Mouse (Mus musculus) testis, adult 2 months (tissue): ENCODE results near the gene Slc16a2. TPM values are rescaled to one million over a fixed set of nuclear protein-coding genes. Genes with fewer than 3 reads are reported as not detected.

Experiments used
- H3K27ac ChIP-seq: fragments of 200-500 bp; 2 replicates; pipeline ENCODE4 v1.5.1; 2012; ENCODE audit warnings: low read depth, low read length; ENCODE audit not compliant: control insufficient read depth, insufficient read depth
- H3K27me3 ChIP-seq: fragments of 200-500 bp; 2 replicates; pipeline ENCODE4 v1.6.1; 2012; ENCODE audit warnings: mild to moderate bottlenecking, low read length, moderate library complexity; ENCODE audit not compliant: control insufficient read depth, insufficient read depth
- H3K36me3 ChIP-seq: fragments of 200-500 bp; 2 replicates; pipeline ENCODE4 v1.6.1; 2012; ENCODE audit warnings: mild to moderate bottlenecking, low read length; ENCODE audit not compliant: control insufficient read depth, insufficient read depth
- H3K4me1 ChIP-seq: fragments of 200-500 bp; 2 replicates; pipeline ENCODE4 v1.6.1; 2012; ENCODE audit warnings: low read length; ENCODE audit not compliant: control insufficient read depth, insufficient read depth
- H3K4me3 ChIP-seq: fragments of 200-500 bp; 2 replicates; pipeline ENCODE4 v1.5.1; 2012; ENCODE audit warnings: low read depth, mild to moderate bottlenecking, low read length, moderate library complexity, mixed read lengths; ENCODE audit not compliant: control insufficient read depth
- CTCF ChIP-seq: fragments of 200-500 bp; IDR thresholded peaks from 2 replicates; pipeline ENCODE4 v1.5.1; 2012; ENCODE audit warnings: low read depth, mild to moderate bottlenecking, inconsistent platforms, low read length, moderate library complexity; ENCODE audit not compliant: control insufficient read depth, insufficient read depth, insufficient replicate concordance
- POLR2A ChIP-seq: fragments of 200-500 bp; IDR thresholded peaks from 2 replicates; pipeline ENCODE4 v1.6.1; 2012; ENCODE audit warnings: low read depth, mild to moderate bottlenecking, inconsistent platforms, low read length, moderate library complexity; ENCODE audit not compliant: control insufficient read depth
- polyA plus RNA-seq: library from polyadenylated mRNA; depleted of rRNA; stranded (reverse); fragments of >200 nt; gene quantifications from 2 replicates; pipeline ENCODE4 v1.2.3, GENCODE M21; 2012

Gene Slc16a2
- polyA plus RNA-seq, 1 experiment = 1.7 TPM

GRCm38 (mm10) chrX:103704611-103705010 is 117.2 kb downstream of the Slc16a2 start:
- H3K4me1 ChIP-seq = no peaks in the 10 kb centered on the region
- TF ChIP-seq CTCF = no peak
- no peak for TF ChIP-seq POLR2A
- H3K27me3 ChIP-seq = no peaks in the 10 kb centered on the region
- H3K36me3 ChIP-seq = no peaks in the 10 kb centered on the region
- no peak overlapping the region for H3K27ac ChIP-seq
- H3K4me3 ChIP-seq = no peak overlapping the region

- no peaks in the 10 kb centered on the region for H3K27me3 ChIP-seq
- TF ChIP-seq POLR2A (no peak), CTCF (no peak)
- no peaks in the 10 kb centered on the region for H3K4me1 ChIP-seq
- no peaks in the 10 kb centered on the region for H3K36me3 ChIP-seq
- H3K27ac ChIP-seq = no peak overlapping the region
- no peak overlapping the region for H3K4me3 ChIP-seq
Observed at GRCm38 (mm10) chrX:103704024-103704423, 117.8 kb downstream of the Slc16a2 start.

DNA sequence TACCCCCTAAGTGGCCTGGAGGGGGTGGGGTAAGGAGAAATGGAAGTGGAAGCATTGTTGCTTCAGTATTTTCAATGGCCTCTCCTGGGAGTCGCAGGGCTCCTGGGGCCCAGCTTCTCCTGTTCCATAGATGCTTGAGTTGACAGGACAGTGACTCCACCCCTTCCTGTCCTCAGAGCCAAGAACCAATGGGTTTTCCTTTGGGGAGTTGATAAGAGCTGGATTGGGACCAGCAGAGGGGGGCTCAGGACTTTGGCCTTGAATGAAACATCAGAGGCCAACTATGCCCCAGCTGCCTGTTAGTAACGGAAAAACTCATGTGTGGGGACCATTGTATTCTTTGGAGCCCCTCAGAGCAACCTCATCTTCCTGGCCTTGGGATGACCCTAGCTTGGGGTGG is 124.0 kb downstream of the Slc16a2 start:
- H3K4me3 ChIP-seq = no peak overlapping the region
- H3K27me3 ChIP-seq = no peaks in the 10 kb centered on the region
- H3K27ac ChIP-seq = no peak overlapping the region

GRCm38 (mm10) chrX:103696081-103696519 is 125.7 kb downstream of the Slc16a2 start:
- Histone ChIP-seq H3K27me3 (no peaks in the 10 kb centered on the region), H3K4me3 (no peak overlapping the region), H3K27ac (no peak overlapping the region), H3K4me1 (peaks cover 7% of the 10 kb centered on the region), H3K36me3 (no peaks in the 10 kb centered on the region)
- no peak for TF ChIP-seq POLR2A
- TF ChIP-seq CTCF = no peak

More for the DNA sequence above, 124.0 kb downstream of the Slc16a2 start:
- H3K36me3 ChIP-seq = no peaks in the 10 kb centered on the region
- TF ChIP-seq CTCF (no peak), POLR2A (no peak)
- peaks cover 7% of the 10 kb centered on the region for H3K4me1 ChIP-seq

DNA sequence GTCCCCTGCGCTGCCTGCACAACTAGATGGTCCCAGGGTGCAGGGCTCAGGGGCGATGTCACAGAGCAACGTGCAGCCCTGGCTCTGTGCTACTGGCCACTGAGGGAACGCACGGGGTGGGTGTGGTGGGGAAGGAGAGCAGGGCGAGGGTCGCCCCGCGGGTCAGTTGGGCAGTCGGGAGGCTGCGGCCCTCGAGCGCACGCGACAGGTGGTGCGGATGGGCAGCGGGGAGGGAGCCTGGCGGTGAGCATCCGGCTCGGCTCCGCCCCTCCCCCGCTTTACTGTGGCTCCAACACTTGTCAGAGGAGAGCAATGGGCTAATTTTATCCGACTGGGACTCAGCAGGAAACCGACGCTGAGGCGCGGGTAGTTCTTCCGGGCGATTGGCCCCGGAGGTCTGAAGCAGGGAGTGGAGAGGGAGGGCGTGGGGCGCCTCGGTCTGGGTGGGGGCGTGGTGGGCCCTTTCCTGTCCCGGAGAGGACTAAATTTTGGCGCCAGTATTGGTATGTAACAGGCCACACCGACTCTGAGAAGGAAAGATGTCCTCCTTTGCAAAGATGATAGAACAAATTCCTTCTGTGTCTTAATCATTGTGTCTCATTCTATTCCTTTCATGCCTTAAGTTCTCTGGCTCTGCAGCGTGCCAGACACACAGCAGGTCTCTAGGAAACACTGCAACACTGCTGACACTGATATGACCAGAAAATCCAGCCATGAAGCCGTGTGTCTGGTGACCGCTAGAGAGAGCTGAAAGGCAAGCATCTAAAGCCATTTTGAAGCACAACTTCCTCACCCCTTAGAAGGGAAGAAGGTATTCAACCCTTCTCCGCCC is 126.4 kb downstream of the Slc16a2 start:
- Histone ChIP-seq H3K27ac (no peak overlapping the region; the same call in 1 of the 2 replicates), H3K4me3 (peak overlapping the region; percentile 85), H3K4me1 (peaks cover 7% of the 10 kb centered on the region), H3K36me3 (no peaks in the 10 kb centered on the region), H3K27me3 (no peaks in the 10 kb centered on the region)
- TF ChIP-seq POLR2A = no peak
- TF ChIP-seq CTCF = no peak

DNA sequence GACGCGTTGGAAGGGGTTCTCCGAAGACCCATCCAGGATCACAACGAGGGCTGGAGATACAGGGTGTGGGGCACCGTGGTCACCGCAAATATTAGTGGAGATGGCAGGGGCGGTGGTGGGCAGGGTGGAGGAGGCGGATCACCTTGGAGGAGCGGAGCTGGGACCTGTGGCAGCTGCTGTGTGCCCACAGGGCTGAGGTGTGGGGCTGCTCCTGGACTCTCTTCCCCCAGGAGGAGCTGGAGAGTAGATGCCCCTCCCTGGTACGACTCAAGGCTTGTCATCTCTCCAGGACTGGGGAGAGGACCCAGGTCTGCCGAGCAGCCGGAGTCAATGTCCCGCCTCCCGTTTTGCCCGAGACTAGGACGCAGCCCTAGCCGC is 127.0 kb downstream of the Slc16a2 start:
- no peaks in the 10 kb centered on the region for H3K36me3 ChIP-seq
- no peaks in the 10 kb centered on the region for H3K27me3 ChIP-seq
- peak overlapping the region; percentile 85 for H3K4me3 ChIP-seq
- H3K4me1 ChIP-seq = peaks cover 7% of the 10 kb centered on the region
- TF ChIP-seq CTCF (no peak), POLR2A (no peak)
- H3K27ac ChIP-seq = no peak overlapping the region; the same call in 1 of the 2 replicates

GRCm38 (mm10) chrX:103694381-103694780 is 127.4 kb downstream of the Slc16a2 start:
- TF ChIP-seq CTCF = no peak
- no peak for TF ChIP-seq POLR2A
- no peak overlapping the region for H3K27ac ChIP-seq
- H3K36me3 ChIP-seq = no peaks in the 10 kb centered on the region
- no peaks in the 10 kb centered on the region for H3K27me3 ChIP-seq
- peak overlapping the region; percentile 85 for H3K4me3 ChIP-seq
- peaks cover 7% of the 10 kb centered on the region for H3K4me1 ChIP-seq
